Mouse (Mus musculus) heart, embryonic 12.5 days (tissue): ENCODE results near the gene Rab5if. TPM values are rescaled to one million over a fixed set of nuclear protein-coding genes. Genes with fewer than 3 reads are reported as not detected.
"Not testable (repeated sequence)": the region's sequence is repeated elsewhere in the genome, so short reads cannot be mapped to it uniquely, and the experiment has no call there.

ENCODE experiments used
- ATAC-seq: fragments of 200-750 bp; cut with Nextera tagmentation; 2 replicates; pipeline ENCODE4 v1.8.0; 2017; ENCODE audit warnings: moderate TSS enrichment, moderate library complexity; ENCODE audit not compliant: insufficient number of reproducible peaks, low FRiP score
- H3K27ac ChIP-seq: fragments of 300-500 bp; sonication (generic); 2 replicates; pipeline ENCODE4 v1.5.1; 2016; ENCODE audit warnings: mild to moderate bottlenecking, moderate library complexity; ENCODE audit not compliant: poor library complexity, severe bottlenecking
- H3K27me3 ChIP-seq: fragments of 300-500 bp; sonication (generic); replicated peaks from 2 replicates; pipeline ENCODE4 v1.6.1; 2016; ENCODE audit warnings: mild to moderate bottlenecking, moderate library complexity
- H3K36me3 ChIP-seq: fragments of 300-500 bp; sonication (generic); 2 replicates; pipeline ENCODE4 v1.6.1; 2016; ENCODE audit warnings: mild to moderate bottlenecking, moderate library complexity
- H3K4me1 ChIP-seq: fragments of 300-500 bp; sonication (generic); replicated peaks from 2 replicates; pipeline ENCODE4 v1.6.1; 2016; ENCODE audit warnings: mild to moderate bottlenecking
- H3K4me2 ChIP-seq: fragments of 300-500 bp; sonication (generic); 2 replicates; pipeline ENCODE4 v1.6.1; 2016; ENCODE audit warnings: mild to moderate bottlenecking, moderate library complexity
- H3K4me3 ChIP-seq: fragments of 300-500 bp; sonication (generic); 2 replicates; pipeline ENCODE4 v1.5.1; 2016; ENCODE audit warnings: mild to moderate bottlenecking
- H3K9ac ChIP-seq: fragments of 300-500 bp; sonication (generic); 2 replicates; pipeline ENCODE4 v1.6.1; 2016; ENCODE audit warnings: mild to moderate bottlenecking, moderate library complexity
- H3K9me3 ChIP-seq: fragments of 300-500 bp; sonication (generic); replicated peaks from 2 replicates; pipeline ENCODE4 v1.6.1; 2016; ENCODE audit warnings: mild to moderate bottlenecking, moderate library complexity
- WGBS: fragments of 180-500 bp; shearing (Covaris S2); methylation state at CpG from one replicate; pipeline ENCODE4 v1.1.7; 2016; 5-methylcytosine and 5-hydroxymethylcytosine counted together
- polyA plus RNA-seq: library from polyadenylated mRNA; unstranded; fragments of >200 nt; fragmentation: Nextera tagmentation; extraction: Ambion mirVana; gene quantifications from 2 replicates; pipeline ENCODE4 v1.2.1, GENCODE M21; 2016

The Rab5if gene
- polyA plus RNA-seq, 1 experiment from 2014 or later: 203 TPM

DNA sequence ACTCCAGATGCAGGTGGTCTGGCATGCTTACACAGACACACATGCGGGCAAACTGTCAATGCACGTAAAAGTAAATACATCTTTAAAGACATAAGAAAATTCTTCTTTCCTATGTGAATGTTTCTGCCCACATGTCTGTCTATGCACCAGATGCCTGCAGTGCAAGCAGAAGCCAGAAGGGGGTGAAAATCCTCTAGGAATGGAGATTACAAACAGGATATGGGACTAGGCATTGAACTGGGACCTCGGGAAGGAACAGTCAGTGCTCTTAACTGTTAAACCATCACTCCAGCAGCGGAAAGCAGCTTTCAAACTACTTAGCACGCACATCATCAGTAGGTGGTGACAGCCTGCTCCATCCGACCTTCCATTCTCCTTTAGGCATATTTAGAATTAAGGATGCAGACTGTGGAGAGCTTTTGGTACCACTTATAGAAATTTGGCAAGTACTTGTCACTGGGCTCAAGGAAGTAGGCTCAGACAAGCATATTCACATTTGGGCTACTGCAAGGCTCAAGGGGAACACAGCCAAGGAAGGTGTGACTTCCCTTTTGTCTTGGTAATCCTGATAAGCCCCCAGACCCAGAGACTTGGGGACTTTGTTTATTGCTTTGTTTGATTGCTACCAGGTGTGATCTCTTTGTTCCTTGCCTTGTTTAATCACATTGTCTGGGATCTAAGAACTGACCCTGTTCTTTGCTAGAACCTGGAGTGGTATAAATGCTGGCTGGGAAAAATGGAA lies 42.2 kb downstream of the Rab5if start:
- no peak overlapping the region for H3K27ac ChIP-seq
- H3K4me2 ChIP-seq: no peak overlapping the region
- no peak for ATAC-seq
- H3K9ac ChIP-seq: no peak overlapping the region
- 17% methylated on average over 6 of the region's 6 CpGs for WGBS
- no peaks in the 10 kb centered on the region for H3K4me1 ChIP-seq
- no peak overlapping the region for H3K4me3 ChIP-seq
- no peaks in the 10 kb centered on the region for H3K27me3 ChIP-seq
- no peaks in the 10 kb centered on the region for H3K36me3 ChIP-seq
- H3K9me3 ChIP-seq: no peaks in the 10 kb centered on the region

DNA sequence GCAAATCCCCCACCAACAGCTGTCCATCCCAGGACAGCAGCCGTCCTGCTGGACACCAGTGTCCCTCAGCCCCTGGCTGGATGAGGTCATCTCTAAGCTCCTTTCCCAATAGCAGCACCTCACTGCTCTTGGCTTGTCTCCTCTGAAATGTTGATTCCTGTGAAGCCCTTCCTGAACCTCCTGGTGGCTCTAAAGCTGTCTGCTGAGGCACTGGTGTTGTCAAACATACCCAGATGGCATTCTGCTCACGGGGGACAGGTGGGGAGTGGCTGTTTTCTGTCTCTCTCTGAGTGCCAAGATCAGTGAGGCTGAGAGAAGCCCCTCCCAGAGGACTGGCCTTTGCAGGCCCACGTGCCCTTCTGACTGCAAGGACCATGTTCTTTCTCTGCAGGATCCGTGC lies 43.0 kb downstream of the Rab5if start:
- not testable (repeated sequence) for ATAC-seq, H3K27ac ChIP-seq, H3K36me3 ChIP-seq, H3K4me3 ChIP-seq, H3K9me3 ChIP-seq, H3K4me1 ChIP-seq, H3K4me2 ChIP-seq, H3K9ac ChIP-seq, H3K27me3 ChIP-seq
- WGBS: 26% methylated on average over 4 of the region's 4 CpGs

DNA sequence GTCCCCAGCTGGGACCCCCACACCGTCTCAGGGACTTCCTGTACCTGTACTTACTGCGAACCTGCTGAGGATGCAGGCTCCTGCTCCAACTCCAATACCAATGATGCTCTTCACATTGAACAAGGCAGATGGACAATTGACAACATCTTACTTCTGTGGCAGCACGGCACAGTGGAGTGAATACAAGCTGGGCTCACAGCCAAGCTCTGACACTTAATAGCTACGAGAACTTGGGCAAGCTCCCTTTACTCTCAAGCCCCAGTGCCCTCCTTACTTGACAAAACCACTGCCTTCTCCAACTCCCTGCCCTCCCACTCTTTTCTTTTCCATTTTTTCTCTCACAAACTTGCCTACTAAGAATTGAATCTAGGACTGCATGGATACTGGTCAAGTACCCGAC lies 50.3 kb downstream of the Rab5if start:
- no peak overlapping the region for H3K27ac ChIP-seq
- H3K36me3 ChIP-seq: no peaks in the 10 kb centered on the region
- no peak overlapping the region for H3K4me3 ChIP-seq
- no peak overlapping the region for H3K4me2 ChIP-seq
- no peak overlapping the region for H3K9ac ChIP-seq
- no peaks in the 10 kb centered on the region for H3K27me3 ChIP-seq
- H3K4me1 ChIP-seq: peaks cover 7% of the 10 kb centered on the region
- 56% methylated on average over 5 of the region's 5 CpGs for WGBS
- H3K9me3 ChIP-seq: peaks cover 4% of the 10 kb centered on the region; the same call in 1 of the 2 replicates
- ATAC-seq: no peak

DNA sequence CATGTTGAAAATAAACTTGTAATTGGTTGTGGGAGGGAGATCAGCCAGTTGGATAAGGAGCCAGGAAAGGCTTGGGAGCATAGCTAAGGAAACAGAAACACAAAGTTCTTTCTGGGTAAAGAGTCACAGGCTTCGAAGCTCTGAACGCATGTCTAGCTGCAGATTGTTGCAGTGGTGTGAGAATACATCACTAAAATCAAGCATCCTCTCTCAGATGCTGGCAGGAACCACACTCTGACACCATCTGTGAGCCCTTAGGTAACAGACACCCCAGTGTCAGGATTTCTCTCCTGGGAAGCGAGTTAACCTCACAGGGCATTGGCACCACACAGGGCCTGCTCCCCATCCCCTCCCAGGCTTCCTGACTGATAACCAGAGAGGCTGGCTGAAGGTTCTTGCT lies 52.6 kb downstream of the Rab5if start:
- H3K27me3 ChIP-seq: no peaks in the 10 kb centered on the region
- H3K27ac ChIP-seq: no peak overlapping the region
- peaks cover 4% of the 10 kb centered on the region; the same call in 1 of the 2 replicates for H3K9me3 ChIP-seq
- H3K9ac ChIP-seq: no peak overlapping the region
- no peak; the same call in 1 of the 2 replicates for ATAC-seq
- H3K36me3 ChIP-seq: no peaks in the 10 kb centered on the region
- H3K4me1 ChIP-seq: peaks cover 7% of the 10 kb centered on the region
- WGBS: 43% methylated on average over 3 of the region's 3 CpGs
- no peak overlapping the region for H3K4me2 ChIP-seq
- H3K4me3 ChIP-seq: no peak overlapping the region

DNA sequence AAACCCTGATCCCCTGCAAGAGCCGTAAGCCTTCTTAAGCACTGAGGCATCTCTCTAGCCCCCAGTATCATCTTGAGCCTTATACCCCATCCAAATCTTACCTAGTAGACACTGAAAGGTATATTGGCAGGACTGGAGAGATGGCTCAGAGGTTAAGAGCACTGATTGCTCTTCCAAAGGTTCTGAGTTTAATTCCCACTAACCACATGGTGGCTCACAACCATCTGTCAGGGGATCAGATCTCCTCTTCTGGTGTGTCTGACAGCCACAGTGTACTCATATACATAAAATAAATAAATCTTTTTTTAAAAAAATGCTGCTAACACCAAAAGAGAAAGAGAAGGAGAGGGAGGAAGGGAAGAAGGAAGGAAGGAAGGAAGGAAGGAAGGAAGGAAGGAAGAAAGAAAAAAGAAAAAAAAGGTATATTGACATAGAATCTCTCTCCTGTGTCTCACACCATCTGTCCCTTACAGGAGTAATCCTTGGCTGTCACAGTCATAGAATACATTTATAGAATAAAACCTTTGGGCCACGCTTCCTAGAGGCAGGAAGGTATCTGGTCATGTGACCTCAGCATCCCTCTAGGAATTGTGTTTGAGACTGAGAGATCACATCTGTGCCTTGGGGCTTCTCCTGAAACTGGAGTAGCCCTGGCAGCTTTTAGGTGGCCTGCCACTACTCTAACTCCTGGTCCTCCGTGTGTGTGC lies 53.6 kb downstream of the Rab5if start:
- WGBS: 86% methylated on average over 3 of the region's 3 CpGs
- Histone ChIP-seq H3K9me3 (peaks cover 4% of the 10 kb centered on the region; the same call in 1 of the 2 replicates), H3K4me3 (no peak overlapping the region), H3K4me2 (no peak overlapping the region), H3K9ac (no peak overlapping the region), H3K4me1 (peaks cover 7% of the 10 kb centered on the region), H3K27ac (no peak overlapping the region), H3K36me3 (no peaks in the 10 kb centered on the region), H3K27me3 (no peaks in the 10 kb centered on the region)
- ATAC-seq: no peak

DNA sequence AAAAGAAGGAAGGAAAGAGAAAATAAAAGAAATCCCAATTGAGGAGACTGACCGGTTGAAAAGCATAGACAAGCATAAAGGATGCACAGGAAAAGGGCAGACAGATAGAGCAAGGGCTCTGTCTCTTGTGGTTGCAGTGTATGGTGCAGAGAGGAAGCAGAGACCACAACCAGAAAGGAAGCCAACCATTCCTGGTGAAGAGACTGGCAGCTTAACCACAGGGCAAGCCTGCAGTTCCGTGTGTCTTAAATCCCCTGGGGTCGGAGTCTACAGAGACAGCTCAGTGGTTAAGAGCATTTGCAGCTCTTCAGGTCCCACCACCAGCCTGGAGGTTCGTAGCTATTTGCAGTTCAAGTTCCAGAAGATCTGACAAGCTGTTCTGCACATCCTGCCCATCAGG lies 55.6 kb downstream of the Rab5if start:
- Histone ChIP-seq H3K27ac (no peak overlapping the region), H3K4me1 (peaks cover 4% of the 10 kb centered on the region), H3K4me3 (no peak overlapping the region), H3K4me2 (no peak overlapping the region), H3K36me3 (no peaks in the 10 kb centered on the region), H3K9ac (no peak overlapping the region), H3K9me3 (peaks cover 4% of the 10 kb centered on the region; the same call in 1 of the 2 replicates), H3K27me3 (no peaks in the 10 kb centered on the region)
- ATAC-seq: no peak
- 55% methylated on average over 4 of the region's 4 CpGs for WGBS

DNA sequence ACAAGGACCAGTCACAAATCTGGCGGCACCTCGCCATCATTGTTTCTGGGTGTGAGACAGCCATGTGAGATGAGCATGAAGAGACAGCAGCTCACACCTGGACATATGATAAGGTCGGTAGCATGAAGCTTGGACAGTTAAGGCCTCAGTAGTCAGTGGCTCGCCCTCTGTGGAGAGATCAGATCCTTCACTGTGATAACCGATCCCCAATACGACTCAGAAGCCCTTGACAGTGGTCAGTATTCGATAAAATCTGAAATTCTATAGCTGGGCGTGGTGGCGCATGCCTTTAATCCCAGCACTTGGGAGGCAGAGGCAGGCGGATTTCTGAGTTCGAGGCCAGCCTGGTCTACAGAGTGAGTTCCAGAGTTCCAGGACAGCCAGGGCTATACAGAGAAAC lies 56.3 kb downstream of the Rab5if start:
- WGBS: 80% methylated on average over 11 of the region's 11 CpGs
- H3K9me3 ChIP-seq, H3K27me3 ChIP-seq, H3K36me3 ChIP-seq, ATAC-seq, H3K4me1 ChIP-seq, H3K4me2 ChIP-seq, H3K27ac ChIP-seq, H3K4me3 ChIP-seq, H3K9ac ChIP-seq: not testable (repeated sequence)

DNA sequence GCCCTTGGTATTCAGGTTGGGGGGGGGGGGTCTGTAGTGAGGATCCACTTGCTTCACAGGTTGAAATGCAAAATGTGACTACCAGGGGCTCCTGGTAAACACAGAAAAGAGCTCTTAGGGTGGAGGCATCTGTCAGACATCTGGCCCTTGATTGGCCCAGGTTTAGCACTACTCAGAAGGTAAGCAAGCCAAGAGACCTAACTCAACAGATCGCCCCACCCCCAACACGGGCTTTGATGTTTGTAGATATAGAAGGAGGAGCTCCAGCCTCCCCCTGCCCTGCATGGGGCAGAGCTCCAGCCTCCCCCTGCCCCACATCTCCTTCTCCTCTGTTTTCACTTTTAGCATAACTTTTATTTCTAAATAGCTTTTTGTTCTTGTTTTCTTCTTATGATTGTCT lies 56.9 kb downstream of the Rab5if start:
- H3K27me3 ChIP-seq: no peaks in the 10 kb centered on the region
- no peak for ATAC-seq
- H3K4me3 ChIP-seq: no peak overlapping the region
- H3K27ac ChIP-seq: no peak overlapping the region
- no peak overlapping the region for H3K4me2 ChIP-seq
- WGBS: 51% methylated on average over 2 of the region's 2 CpGs
- H3K9ac ChIP-seq: no peak overlapping the region
- peaks cover 8% of the 10 kb centered on the region for H3K4me1 ChIP-seq
- H3K36me3 ChIP-seq: no peaks in the 10 kb centered on the region
- H3K9me3 ChIP-seq: peaks cover 4% of the 10 kb centered on the region; the same call in 1 of the 2 replicates

DNA sequence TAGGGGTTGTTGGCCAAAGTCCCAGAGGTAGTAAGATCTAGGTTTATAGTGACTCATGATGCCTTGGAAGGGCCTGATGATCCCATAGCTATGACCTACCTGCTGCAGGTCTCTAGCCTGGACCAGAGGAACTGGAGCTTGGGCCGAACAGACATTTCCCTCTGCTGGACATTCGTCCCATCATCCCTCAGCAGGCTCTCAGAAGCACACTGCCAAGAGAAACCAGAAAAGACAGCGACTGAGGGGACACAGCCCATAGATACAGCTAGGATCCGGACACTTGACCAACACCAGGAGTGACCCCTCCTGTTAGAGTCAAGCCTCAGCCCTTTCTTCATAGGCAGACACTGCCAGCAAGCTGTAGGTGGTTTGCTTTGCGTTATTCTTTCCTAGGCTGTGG lies 60.1 kb downstream of the Rab5if start:
- Histone ChIP-seq H3K9ac (no peak overlapping the region), H3K27ac (no peak overlapping the region), H3K9me3 (no peaks in the 10 kb centered on the region), H3K4me1 (peaks cover 15% of the 10 kb centered on the region), H3K27me3 (no peaks in the 10 kb centered on the region), H3K4me3 (no peak overlapping the region), H3K36me3 (peaks cover 6% of the 10 kb centered on the region; the same call in 1 of the 2 replicates), H3K4me2 (no peak overlapping the region)
- ATAC-seq: no peak
- 81% methylated on average over 5 of the region's 5 CpGs for WGBS
